Mouse (Mus musculus) forebrain, embryonic 14.5 days (tissue): ENCODE results near the gene Glt1d1. TPM values are rescaled to one million over a fixed set of nuclear protein-coding genes. Genes with fewer than 3 reads are reported as not detected.

Source experiments
- ATAC-seq: fragments of 200-750 bp; cut with Nextera tagmentation; 2 replicates; pipeline ENCODE4 v1.8.0; 2017; ENCODE audit warnings: mild to moderate bottlenecking, moderate library complexity
- DNase-seq: peaks from one replicate; pipeline ENCODE4 v3.0.0-alpha.2; 2015; ENCODE audit warnings: low spot score
- H3K27ac ChIP-seq: fragments of 300-500 bp; sonication (generic); 2 replicates; pipeline ENCODE4 v1.5.1; 2014; ENCODE audit warnings: low read depth, mild to moderate bottlenecking, control low read depth, low read length, moderate library complexity
- H3K27me3 ChIP-seq: fragments of 300-500 bp; sonication (generic); replicated peaks from 2 replicates; pipeline ENCODE4 v1.6.1; 2014; ENCODE audit warnings: low read length, control low read depth, mixed read lengths; ENCODE audit not compliant: control insufficient read depth, insufficient read depth
- H3K36me3 ChIP-seq: fragments of 300-500 bp; sonication (generic); 2 replicates; pipeline ENCODE4 v1.6.1; 2014; ENCODE audit warnings: low read length, control low read depth; ENCODE audit not compliant: control insufficient read depth, insufficient read depth
- H3K4me1 ChIP-seq: fragments of 300-500 bp; sonication (generic); 2 replicates; pipeline ENCODE4 v1.6.1; 2014; ENCODE audit warnings: antibody characterized with exemption, low read length, control low read depth; ENCODE audit not compliant: control insufficient read depth, insufficient read depth
- H3K4me2 ChIP-seq: fragments of 300-500 bp; sonication (generic); 2 replicates; pipeline ENCODE4 v1.6.1; 2014; ENCODE audit warnings: mild to moderate bottlenecking, control low read depth, low read length
- H3K4me3 ChIP-seq: fragments of 300-500 bp; sonication (generic); 2 replicates; pipeline ENCODE4 v1.5.1; 2014; ENCODE audit warnings: low read depth, low read length, control low read depth
- H3K9ac ChIP-seq: fragments of 300-500 bp; sonication (generic); 2 replicates; pipeline ENCODE4 v1.6.1; 2014; ENCODE audit warnings: mild to moderate bottlenecking, low read length, control low read depth, moderate library complexity
- H3K9me3 ChIP-seq: fragments of 300-500 bp; sonication (generic); replicated peaks from 2 replicates; pipeline ENCODE4 v1.6.1; 2016; ENCODE audit warnings: low read length, control low read depth, mixed read lengths; ENCODE audit not compliant: control insufficient read depth
- WGBS: fragments of 180-500 bp; shearing (Covaris S2); extraction: QIAGEN DNeasy Blood & Tissue Kit; methylation state at CpG from one replicate; pipeline ENCODE4 v1.1.7; 2014; 5-methylcytosine and 5-hydroxymethylcytosine counted together
- polyA plus RNA-seq: library from polyadenylated mRNA; unstranded; fragments of >200 nt; fragmentation: Nextera tagmentation; extraction: Ambion mirVana; gene quantifications from 2 replicates; pipeline ENCODE4 v1.2.1, GENCODE M21; 2014

Glt1d1 gene
- polyA plus RNA-seq, 1 experiment from 2014 or later = 1.1 TPM

DNA sequence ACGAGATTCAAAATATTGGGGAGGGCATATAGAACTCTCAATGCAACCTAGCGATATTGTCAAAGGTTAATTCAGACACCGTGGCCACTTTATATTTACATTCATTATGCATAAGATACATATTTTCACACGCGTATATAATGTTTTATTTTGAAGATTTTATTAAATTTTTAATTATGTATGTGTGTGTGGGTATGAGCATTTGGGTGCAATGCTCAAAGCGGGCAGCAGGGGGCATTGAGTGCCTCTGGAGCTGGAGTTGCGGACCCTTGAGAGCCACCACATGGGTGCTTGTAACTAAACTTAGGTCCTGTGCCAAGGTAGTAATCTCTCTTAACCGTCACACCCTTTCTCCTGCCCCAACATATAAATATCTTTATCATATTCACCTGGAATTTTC, 41.9 kb downstream of the Glt1d1 start:
- DNase-seq (no peak), ATAC-seq (no peak)
- Histone ChIP-seq H3K27me3 (no peaks in the 10 kb centered on the region), H3K4me3 (no peak overlapping the region), H3K9ac (no peak overlapping the region), H3K4me2 (no peak overlapping the region), H3K36me3 (no peaks in the 10 kb centered on the region), H3K27ac (no peak overlapping the region), H3K4me1 (no peaks in the 10 kb centered on the region), H3K9me3 (no peaks in the 10 kb centered on the region)
- WGBS = 91% methylated on average over 8 of the region's 8 CpGs

DNA sequence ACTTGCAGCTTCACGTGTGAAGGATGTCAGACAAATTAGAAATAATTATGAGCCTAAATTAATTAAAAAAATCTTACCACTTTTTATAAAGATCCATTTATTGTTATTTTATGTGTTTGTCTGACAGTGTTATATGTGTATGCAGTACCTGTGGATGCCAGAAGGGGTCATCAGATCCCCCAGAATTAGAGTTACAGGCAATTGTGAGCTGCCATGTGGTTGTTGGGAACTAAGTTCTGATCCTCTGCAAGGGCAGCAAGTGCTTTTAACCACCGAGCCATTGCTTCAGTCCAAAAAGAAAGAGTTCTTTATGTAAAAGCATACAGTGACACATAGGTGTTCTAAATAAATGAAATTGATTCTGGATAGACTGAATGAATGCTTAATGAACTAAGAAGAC, 45.5 kb downstream of the Glt1d1 start:
- Histone ChIP-seq H3K27ac (no peak overlapping the region), H3K9ac (no peak overlapping the region), H3K4me3 (no peak overlapping the region), H3K4me2 (no peak overlapping the region), H3K27me3 (no peaks in the 10 kb centered on the region), H3K36me3 (no peaks in the 10 kb centered on the region), H3K4me1 (no peaks in the 10 kb centered on the region), H3K9me3 (no peaks in the 10 kb centered on the region)
- no peak for ATAC-seq
- 94% methylated on average over 2 of the region's 2 CpGs for WGBS
- DNase-seq = no peak

DNA sequence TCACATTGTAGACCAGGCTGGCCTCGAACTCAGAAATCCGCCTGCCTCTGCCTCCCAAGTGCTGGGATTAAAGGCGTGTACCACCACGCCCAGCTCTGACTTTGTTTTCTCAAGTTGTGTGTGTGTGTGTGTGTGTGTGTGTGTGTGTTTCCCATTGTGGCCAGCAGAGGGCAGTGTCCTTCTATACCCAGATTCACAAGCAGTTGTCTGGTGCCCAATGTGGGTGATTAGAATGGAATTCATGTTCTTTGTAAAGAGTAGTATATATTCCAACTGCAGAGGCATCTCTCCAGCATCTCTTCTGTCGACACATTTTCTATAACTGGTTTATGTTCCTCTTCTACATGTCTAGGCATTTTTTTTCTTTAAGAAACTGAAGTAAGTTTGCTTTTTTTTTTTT, 46.4 kb downstream of the Glt1d1 start:
- no peaks in the 10 kb centered on the region for H3K36me3 ChIP-seq
- H3K27ac ChIP-seq = no peak overlapping the region
- no peak for DNase-seq
- no peaks in the 10 kb centered on the region for H3K9me3 ChIP-seq
- H3K9ac ChIP-seq = no peak overlapping the region
- H3K4me3 ChIP-seq = no peak overlapping the region
- H3K27me3 ChIP-seq = no peaks in the 10 kb centered on the region
- 95% methylated on average over 5 of the region's 5 CpGs for WGBS
- no peak for ATAC-seq
- H3K4me2 ChIP-seq = no peak overlapping the region
- no peaks in the 10 kb centered on the region for H3K4me1 ChIP-seq

DNA sequence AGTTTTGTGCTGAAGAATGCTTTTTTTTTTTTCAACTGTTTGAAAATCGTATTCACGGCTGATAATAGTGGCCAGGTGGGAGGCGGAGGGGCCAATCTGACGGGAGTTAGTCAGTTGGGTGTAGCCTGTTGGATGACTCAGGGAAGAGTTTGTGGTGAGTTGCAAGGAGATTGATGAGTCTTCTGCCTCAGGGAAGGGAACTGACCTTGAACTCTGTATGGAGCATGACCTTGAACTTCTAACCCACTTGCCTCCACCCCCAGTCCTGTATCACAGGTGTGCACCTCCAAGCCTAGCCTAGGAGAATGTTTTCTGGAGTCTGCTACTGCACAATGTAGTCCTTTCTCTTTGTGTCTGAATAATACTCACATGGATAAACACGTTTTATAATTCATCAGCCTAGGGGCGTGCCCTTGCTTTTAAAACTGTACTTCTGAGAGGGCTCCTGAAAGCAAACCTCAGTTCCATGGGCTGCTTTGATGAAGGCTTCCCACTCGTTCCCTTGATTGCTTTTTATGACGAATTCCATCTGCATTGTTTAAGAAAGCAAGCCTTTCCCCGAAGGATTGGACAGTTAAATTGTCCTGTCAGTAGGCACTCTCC, 56.6 kb downstream of the Glt1d1 start:
- WGBS = 81% methylated on average over 9 of the region's 9 CpGs
- Histone ChIP-seq H3K4me1 (no peaks in the 10 kb centered on the region), H3K27ac (no peak overlapping the region), H3K36me3 (no peaks in the 10 kb centered on the region), H3K9ac (no peak overlapping the region), H3K9me3 (no peaks in the 10 kb centered on the region), H3K4me3 (no peak overlapping the region), H3K4me2 (no peak overlapping the region), H3K27me3 (no peaks in the 10 kb centered on the region)
- no peak for ATAC-seq
- DNase-seq = no peak

DNA sequence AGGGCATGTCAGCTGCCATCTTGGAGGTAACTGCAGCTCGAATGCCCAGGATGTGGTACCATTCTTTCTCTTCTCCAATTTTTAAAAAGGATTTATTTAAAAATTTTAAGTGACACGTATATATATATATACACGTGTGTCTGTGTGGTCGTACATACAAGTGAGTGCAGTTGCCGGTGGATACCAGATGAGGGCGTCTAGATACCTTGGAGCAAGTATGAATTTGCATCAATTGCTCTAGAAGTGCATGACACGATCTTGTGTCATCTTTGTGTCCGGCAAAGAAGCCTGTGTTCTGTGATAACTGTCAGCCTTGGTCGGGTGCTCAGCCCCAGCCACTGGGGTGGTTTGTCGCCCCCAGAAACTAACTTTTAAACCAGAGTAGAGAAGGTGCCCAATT, 59.0 kb downstream of the Glt1d1 start:
- Histone ChIP-seq H3K27ac (no peak overlapping the region), H3K9ac (no peak overlapping the region), H3K36me3 (no peaks in the 10 kb centered on the region), H3K27me3 (no peaks in the 10 kb centered on the region), H3K4me3 (no peak overlapping the region), H3K9me3 (no peaks in the 10 kb centered on the region), H3K4me1 (no peaks in the 10 kb centered on the region), H3K4me2 (no peak overlapping the region)
- WGBS = 92% methylated on average over 10 of the region's 10 CpGs
- DNase-seq (no peak), ATAC-seq (no peak)

DNA sequence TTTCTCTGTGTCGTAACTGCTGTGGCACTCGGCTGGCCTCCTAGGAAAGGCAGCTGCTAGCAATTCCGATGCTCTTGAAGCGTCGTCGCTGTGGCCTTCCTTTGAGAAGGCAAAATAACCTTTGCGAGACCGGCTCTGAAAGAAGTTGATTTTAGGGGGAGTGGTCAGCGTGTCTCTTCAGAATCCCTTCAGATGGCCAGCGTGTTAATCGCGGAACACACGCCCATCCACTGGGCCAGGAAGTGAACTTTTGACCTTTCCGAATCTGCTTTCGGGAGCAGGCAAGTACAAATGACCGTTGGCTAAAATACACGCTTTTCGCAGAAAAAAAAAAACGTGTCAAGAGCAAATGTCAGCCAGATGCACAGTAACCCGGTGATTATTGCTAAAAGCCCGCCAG, 59.5 kb downstream of the Glt1d1 start:
- DNase-seq (no peak), ATAC-seq (no peak)
- no peaks in the 10 kb centered on the region for H3K4me1 ChIP-seq
- 84% methylated on average over 21 of the region's 21 CpGs for WGBS
- no peak overlapping the region for H3K27ac ChIP-seq
- H3K9me3 ChIP-seq = no peaks in the 10 kb centered on the region
- H3K4me2 ChIP-seq = no peak overlapping the region
- H3K9ac ChIP-seq = no peak overlapping the region
- no peaks in the 10 kb centered on the region for H3K36me3 ChIP-seq
- no peaks in the 10 kb centered on the region for H3K27me3 ChIP-seq
- no peak overlapping the region for H3K4me3 ChIP-seq

DNA sequence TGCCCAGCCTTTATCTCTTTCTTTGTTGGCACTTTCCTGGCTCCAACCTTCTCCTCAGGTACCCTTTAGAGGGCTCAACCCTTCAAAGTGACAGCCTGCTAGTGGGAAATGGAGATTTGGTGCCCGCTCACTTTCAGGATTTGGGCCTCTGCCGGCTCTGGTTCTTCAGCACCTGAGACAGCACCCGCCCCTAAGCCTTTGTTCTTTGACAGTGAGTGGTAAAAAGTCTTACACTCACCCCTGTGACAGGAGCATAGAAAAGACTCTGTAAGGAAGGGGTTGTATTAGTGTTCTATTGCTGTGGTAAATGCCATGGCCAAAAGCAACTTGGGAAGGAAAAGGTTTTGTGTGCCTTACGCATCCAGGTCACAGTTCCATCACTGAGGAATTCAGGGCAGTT, 63.8 kb downstream of the Glt1d1 start:
- H3K4me3 ChIP-seq = no peak overlapping the region
- ATAC-seq (no peak), DNase-seq (no peak)
- H3K4me2 ChIP-seq = no peak overlapping the region
- H3K4me1 ChIP-seq = no peaks in the 10 kb centered on the region
- WGBS = 81% methylated on average over 4 of the region's 4 CpGs
- H3K36me3 ChIP-seq = no peaks in the 10 kb centered on the region
- no peak overlapping the region for H3K9ac ChIP-seq
- no peak overlapping the region for H3K27ac ChIP-seq
- no peaks in the 10 kb centered on the region for H3K9me3 ChIP-seq
- no peaks in the 10 kb centered on the region for H3K27me3 ChIP-seq

DNA sequence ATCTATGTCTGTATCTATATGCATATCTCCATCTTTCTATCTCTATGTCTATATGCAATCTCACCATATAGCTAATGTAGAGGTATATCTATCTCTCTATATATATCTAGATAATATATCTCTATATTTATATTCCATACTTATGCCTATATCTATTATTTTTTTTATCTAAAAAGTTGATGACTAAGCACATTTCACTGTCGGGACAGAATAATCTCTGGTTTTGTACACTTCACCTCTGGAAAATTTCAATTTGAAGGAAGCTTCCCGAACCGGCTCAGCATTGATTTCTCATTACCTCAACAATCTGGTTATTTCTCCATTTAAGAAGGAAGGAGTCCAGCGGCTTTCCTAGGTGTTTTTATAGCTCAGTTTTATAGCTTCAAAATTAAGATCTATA, 64.5 kb downstream of the Glt1d1 start:
- no peaks in the 10 kb centered on the region for H3K4me1 ChIP-seq
- H3K4me2 ChIP-seq = no peak overlapping the region
- no peak for ATAC-seq
- H3K9ac ChIP-seq = no peak overlapping the region
- no peaks in the 10 kb centered on the region for H3K36me3 ChIP-seq
- no peak for DNase-seq
- H3K4me3 ChIP-seq = no peak overlapping the region
- no peaks in the 10 kb centered on the region for H3K9me3 ChIP-seq
- H3K27me3 ChIP-seq = no peaks in the 10 kb centered on the region
- WGBS = 95% methylated on average over 4 of the region's 4 CpGs
- no peak overlapping the region for H3K27ac ChIP-seq

DNA sequence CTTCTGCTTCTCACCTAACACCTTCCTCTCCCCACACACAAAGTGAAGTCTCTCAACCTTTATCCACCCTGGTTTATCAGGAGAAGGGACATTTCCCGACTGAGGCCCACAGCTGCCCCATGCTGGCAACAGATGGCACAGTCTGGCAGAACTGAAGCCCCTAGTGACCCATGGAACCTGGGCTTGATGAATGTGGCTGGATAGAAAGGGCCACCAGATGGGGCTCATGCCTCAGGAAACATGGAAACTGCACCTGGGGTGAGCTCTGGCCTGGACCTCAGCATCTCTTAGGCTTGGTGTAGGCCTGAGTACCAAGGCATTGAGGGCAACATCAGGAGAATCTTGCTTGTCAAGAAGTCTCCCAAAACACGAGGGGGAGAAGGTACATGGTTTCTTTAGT, 66.5 kb downstream of the Glt1d1 start:
- no peak overlapping the region for H3K4me3 ChIP-seq
- H3K9me3 ChIP-seq = no peaks in the 10 kb centered on the region
- WGBS = 71% methylated on average over 2 of the region's 2 CpGs
- ATAC-seq = no peak
- H3K4me1 ChIP-seq = no peaks in the 10 kb centered on the region
- DNase-seq = peak; percentile 16
- H3K27me3 ChIP-seq = no peaks in the 10 kb centered on the region
- H3K27ac ChIP-seq = no peak overlapping the region
- H3K9ac ChIP-seq = no peak overlapping the region
- no peak overlapping the region for H3K4me2 ChIP-seq
- H3K36me3 ChIP-seq = no peaks in the 10 kb centered on the region
